ENCODE assay signal across 8 mouse cellular contexts in the genomic region with DNA sequence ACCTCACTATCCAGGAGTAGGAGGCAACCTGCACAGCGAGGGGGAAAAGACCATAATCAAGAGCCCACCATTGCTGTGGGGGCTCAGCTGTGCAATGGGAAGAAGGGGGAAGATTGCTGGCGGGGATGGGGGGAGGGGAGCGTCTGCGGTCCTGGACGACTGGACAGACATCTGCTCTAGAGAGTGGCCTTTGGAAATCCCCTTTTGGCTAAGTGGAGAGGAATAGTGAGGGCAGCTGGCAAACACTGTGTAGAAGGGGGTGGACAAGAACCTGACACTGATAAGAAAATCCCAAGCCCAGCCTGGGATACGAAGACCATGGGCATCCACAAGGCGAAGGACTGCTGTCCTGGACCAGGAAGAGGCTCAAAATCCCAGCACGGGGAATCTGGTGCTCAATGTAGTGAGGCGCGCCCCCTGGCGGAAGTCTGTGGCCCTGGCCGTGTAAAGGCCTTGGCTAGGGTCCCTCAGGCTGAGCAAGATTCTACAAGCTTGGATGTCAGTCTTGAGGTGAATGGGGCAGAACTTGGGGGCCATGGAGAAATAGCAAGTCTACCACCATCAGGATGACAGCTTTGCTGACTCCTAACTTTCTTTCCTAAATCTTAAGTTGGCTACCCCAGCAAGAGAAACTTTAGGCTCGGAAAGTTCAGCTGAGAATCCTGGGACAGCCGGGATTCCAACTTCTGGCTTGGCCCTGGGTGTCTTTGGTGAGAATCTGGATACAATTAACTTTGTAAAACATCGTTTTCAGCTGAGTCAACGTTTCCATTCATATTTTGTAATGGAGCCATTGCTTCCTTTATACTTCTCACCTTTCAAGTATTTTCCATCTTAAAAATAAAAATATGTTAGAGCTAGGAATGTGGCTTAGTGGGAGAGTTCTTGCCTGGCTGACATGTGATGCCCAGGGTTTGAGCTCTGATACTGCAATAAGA. TPM values are rescaled to one million over a fixed set of nuclear protein-coding genes. Genes with fewer than 3 reads are reported as not detected.
DNase-seq lines count a peak whose midpoint lies in the region; ATAC-seq and TF ChIP-seq lines count a peak whose summit lies in the region.

No protein-coding gene starts in this region.

- no peak overlapping the region for H3K4me2 ChIP-seq in liver, postnatal 0 days (ENCODE audit: low read depth, low read length)
- no peak overlapping the region for H3K4me2 ChIP-seq in neural tube, embryonic 15.5 days

- H3K4me3 ChIP-seq in liver, postnatal 0 days (ENCODE audit: low read depth, low read length) = no peak overlapping the region
- no peak overlapping the region for H3K4me3 ChIP-seq in neural tube, embryonic 15.5 days (replicated peaks)
- no peak overlapping the region for H3K4me3 ChIP-seq in testis, adult 2 months (ENCODE audit: control insufficient read depth, low read depth, low read length)

- H3K4me1 ChIP-seq in liver, postnatal 0 days (ENCODE audit: insufficient read depth) = no peaks in the 10 kb centered on the region
- no peaks in the 10 kb centered on the region for H3K4me1 ChIP-seq in neural tube, embryonic 15.5 days
- H3K4me1 ChIP-seq in testis, adult 2 months (ENCODE audit: control insufficient read depth, insufficient read depth, low read length) = peaks cover 4% of the 10 kb centered on the region; the same call in 1 of the 2 replicates

- TF ChIP-seq POLR2A in brain, embryonic 14.5 days (IDR thresholded peaks at IDR 0.05; ENCODE audit: borderline replicate concordance, extremely low read depth, insufficient read depth, insufficient read length, poor library complexity, severe bottlenecking) = no peak
- peak; percentile 8; the same call in 1 of the 2 replicates for TF ChIP-seq POLR2A in testis, adult 2 months (IDR thresholded peaks at IDR 0.05; ENCODE audit: control insufficient read depth, low read depth, low read length)

- H3K9me3 ChIP-seq in liver, postnatal 0 days (ENCODE audit: low read length) = no peaks in the 10 kb centered on the region
- H3K9me3 ChIP-seq in neural tube, embryonic 15.5 days (replicated peaks) = no peaks in the 10 kb centered on the region

- peak; percentile 97 for TF ChIP-seq CTCF in brain, embryonic 14.5 days (IDR thresholded peaks at IDR 0.05; ENCODE audit: borderline replicate concordance, extremely low read depth, insufficient read depth, insufficient read length)
- TF ChIP-seq CTCF in liver, postnatal 0 days (IDR thresholded peaks at IDR 0.05; ENCODE audit: low read depth) = peak; percentile 92
- TF ChIP-seq CTCF in testis, adult 2 months (IDR thresholded peaks at IDR 0.05; ENCODE audit: control insufficient read depth, insufficient read depth, insufficient replicate concordance, low read depth, low read length) = peak; percentile 91

- WGBS in liver, postnatal 0 days (ENCODE audit: insufficient replicate concordance) = 35% methylated on average over 16 of the region's 16 CpGs
- WGBS in neural tube, embryonic 15.5 days = 40% methylated on average over 16 of the region's 16 CpGs

- DNase-seq in CD4-positive, CD25-positive, alpha-beta regulatory T cell, adult 2 months (ENCODE audit: low read depth, low spot score) = peak; percentile 81
- DNase-seq in brain, embryonic 14.5 days (ENCODE audit: low read depth) = peak; percentile 88
- DNase-seq in fibroblast of lung, adult 2 months (ENCODE audit: low read depth) = peak; percentile 69
- peak; percentile 87 to 93 for DNase-seq in heart, postnatal 10 days
- peak; percentile 93 to 94 for DNase-seq in kidney, postnatal 4 days
- peak; percentile 84 for DNase-seq in liver, postnatal 0 days

- ATAC-seq in liver, postnatal 0 days = 0 out of 2 replicates have a peak, but pooled peaks have one; percentile 35
- peak; percentile 80 for ATAC-seq in neural tube, embryonic 15.5 days (ENCODE audit: low FRiP score)

- H3K27me3 ChIP-seq in liver, postnatal 0 days (ENCODE audit: insufficient read depth, low read length) = no peaks in the 10 kb centered on the region
- H3K27me3 ChIP-seq in neural tube, embryonic 15.5 days (replicated peaks) = no peaks in the 10 kb centered on the region
- no peaks in the 10 kb centered on the region for H3K27me3 ChIP-seq in testis, adult 2 months (ENCODE audit: control insufficient read depth, insufficient read depth, low read length)

- TF ChIP-seq EP300 in liver, postnatal 0 days (IDR thresholded peaks at IDR 0.05; ENCODE audit: low read depth) = no peak

- no peaks in the 10 kb centered on the region for H3K36me3 ChIP-seq in liver, postnatal 0 days (replicated peaks; ENCODE audit: insufficient read depth, low read length)
- no peaks in the 10 kb centered on the region for H3K36me3 ChIP-seq in neural tube, embryonic 15.5 days
- no peaks in the 10 kb centered on the region for H3K36me3 ChIP-seq in testis, adult 2 months (ENCODE audit: control insufficient read depth, insufficient read depth, low read length)

- intact Hi-C loops in heart, postnatal 10 days (cut with DNase I) = loop anchor here (1.0 kb wide), 1 partner anchor 121 kb away; no protein-coding TSS in a partner anchor

- no peak overlapping the region for H3K27ac ChIP-seq in liver, postnatal 0 days (ENCODE audit: low read depth)
- no peak overlapping the region for H3K27ac ChIP-seq in neural tube, embryonic 15.5 days (replicated peaks)
- no peak overlapping the region for H3K27ac ChIP-seq in testis, adult 2 months (ENCODE audit: control insufficient read depth, insufficient read depth, low read depth, low read length)

- H3K9ac ChIP-seq in liver, postnatal 0 days (replicated peaks) = no peak overlapping the region
- no peak overlapping the region for H3K9ac ChIP-seq in neural tube, embryonic 15.5 days (replicated peaks)

RNA-seq across cellular contexts. Expression of gene Tmem239, which starts 5.5 kb away (rescaled TPM):
- not detected in 2 replicates for polyA plus RNA-seq in brain, embryonic 14.5 days (2012; rRNA removed)
- total RNA-seq in heart, postnatal 10 days (2021) = not detected
- not detected in 2 replicates for polyA plus RNA-seq in liver, postnatal 0 days (2015; fragmentation: Nextera tagmentation; extraction: Ambion mirVana)
- polyA plus RNA-seq in neural tube, embryonic 15.5 days (2015; fragmentation: Nextera tagmentation; extraction: Ambion mirVana) = not detected in 2 replicates
- polyA plus RNA-seq in testis, adult 2 months (2012; rRNA removed) = 251 and 255 TPM in 2 replicates

RNA-seq across cellular contexts. Expression of gene 1700020A23Rik, which starts 6.8 kb away (rescaled TPM):
- not detected in 2 replicates for polyA plus RNA-seq in brain, embryonic 14.5 days (2012; rRNA removed)
- total RNA-seq in heart, postnatal 10 days (2021) = not detected
- polyA plus RNA-seq in liver, postnatal 0 days (2015; fragmentation: Nextera tagmentation; extraction: Ambion mirVana) = not detected in 2 replicates
- polyA plus RNA-seq in neural tube, embryonic 15.5 days (2015; fragmentation: Nextera tagmentation; extraction: Ambion mirVana) = 0.36 and 0.56 TPM in 2 replicates
- polyA plus RNA-seq in testis, adult 2 months (2012; rRNA removed) = 316 and 321 TPM in 2 replicates

RNA-seq across cellular contexts. Expression of gene Gm28372, which starts 6.8 kb away (rescaled TPM):
- not detected in 2 replicates for polyA plus RNA-seq in brain, embryonic 14.5 days (2012; rRNA removed)
- not detected for total RNA-seq in heart, postnatal 10 days (2021)
- polyA plus RNA-seq in liver, postnatal 0 days (2015; fragmentation: Nextera tagmentation; extraction: Ambion mirVana) = not detected in 2 replicates
- polyA plus RNA-seq in neural tube, embryonic 15.5 days (2015; fragmentation: Nextera tagmentation; extraction: Ambion mirVana) = 0.17 TPM in 1 of 2 replicates, not detected in the other
- 0.57 and 0.99 TPM in 2 replicates for polyA plus RNA-seq in testis, adult 2 months (2012; rRNA removed)

RNA-seq across cellular contexts. Expression of gene Vps16, which starts 12.3 kb away (rescaled TPM):
- polyA plus RNA-seq in brain, embryonic 14.5 days (2012; rRNA removed) = 114 and 169 TPM in 2 replicates
- 10 to 100 TPM; 30.9 to 32.6 TPM for total RNA-seq in heart, postnatal 10 days (2021)
- 19.4 and 22.8 TPM in 2 replicates for polyA plus RNA-seq in liver, postnatal 0 days (2015; fragmentation: Nextera tagmentation; extraction: Ambion mirVana)
- polyA plus RNA-seq in neural tube, embryonic 15.5 days (2015; fragmentation: Nextera tagmentation; extraction: Ambion mirVana) = 102 TPM in 2 replicates
- 45.6 and 55.8 TPM in 2 replicates for polyA plus RNA-seq in testis, adult 2 months (2012; rRNA removed)

RNA-seq across cellular contexts. Expression of gene Pced1a, which starts 12.7 kb away (rescaled TPM):
- 32.5 and 36.9 TPM in 2 replicates for polyA plus RNA-seq in brain, embryonic 14.5 days (2012; rRNA removed)
- total RNA-seq in heart, postnatal 10 days (2021) = 1 to 10 TPM; 5.0 to 6.2 TPM
- 3.8 TPM in 2 replicates for polyA plus RNA-seq in liver, postnatal 0 days (2015; fragmentation: Nextera tagmentation; extraction: Ambion mirVana)
- 14.3 and 16.0 TPM in 2 replicates for polyA plus RNA-seq in neural tube, embryonic 15.5 days (2015; fragmentation: Nextera tagmentation; extraction: Ambion mirVana)
- 46.3 and 48.0 TPM in 2 replicates for polyA plus RNA-seq in testis, adult 2 months (2012; rRNA removed)

Comparison
In these comparisons a context has a peak if more than half of its experiments do, and no peak if none do; other contexts are left out.
1. RNA of gene Tmem239, which starts 5.5 kb away (polyA plus RNA-seq): 251 to 255 TPM in testis, adult 2 months; not detected in brain, embryonic 14.5 days, not detected in liver, postnatal 0 days and not detected in neural tube, embryonic 15.5 days; every median in the first group is over 100 times any median in the second.
2. RNA of gene 1700020A23Rik, which starts 6.8 kb away (polyA plus RNA-seq): 316 to 321 TPM in testis, adult 2 months; 0.36 to 0.56 TPM in neural tube, embryonic 15.5 days, not detected in liver, postnatal 0 days and not detected in brain, embryonic 14.5 days; every median in the first group is over 100 times any median in the second.
3. Peak in every context shown above with its lines, with median percentiles within 50 percentile points of each other: DNase-seq and CTCF ChIP-seq.